Mouse (Mus musculus): ENCODE data around the gene Aldh3b3. TPM values are rescaled to one million over a fixed set of nuclear protein-coding genes. Genes with fewer than 3 reads are reported as not detected.
"Not testable (repeated sequence)": the region's sequence is repeated elsewhere in the genome, so short reads cannot be mapped to it uniquely, and the experiment has no call there.

The Aldh3b3 gene
- polyA plus RNA-seq, 1 experiment from 2014 or later = not detected

DNA sequence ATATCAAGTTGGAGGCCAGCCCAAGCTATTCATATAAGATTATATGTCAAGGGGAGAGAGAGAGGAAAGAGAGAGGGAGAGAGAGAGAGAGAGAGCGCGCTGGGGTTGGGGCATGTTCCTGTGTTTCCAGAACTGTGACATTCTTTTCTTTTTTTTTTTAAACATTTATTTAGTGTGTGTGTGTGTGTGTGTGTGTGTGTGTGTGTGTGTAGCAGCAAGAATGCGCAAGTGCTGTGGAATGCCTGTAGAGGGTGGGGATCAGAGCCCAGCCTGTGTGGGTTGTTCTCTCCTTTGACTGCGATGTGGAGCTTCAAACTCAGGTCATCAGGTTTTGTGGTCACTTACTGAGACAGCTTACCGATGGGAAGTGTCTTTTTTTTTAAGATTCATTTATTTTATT, 1.8 kb downstream of the Aldh3b3 start:
- H3K9me3 ChIP-seq = no peaks in the 10 kb centered on the region
- no peak overlapping the region for H3K4me3 ChIP-seq
- H3K27ac ChIP-seq = no peak overlapping the region
- H3K4me2 ChIP-seq (replicated peaks) = no peak overlapping the region
- no peak overlapping the region for H3K9ac ChIP-seq
- no peaks in the 10 kb centered on the region for H3K36me3 ChIP-seq
- H3K27me3 ChIP-seq (replicated peaks) = no peaks in the 10 kb centered on the region
- H3K4me1 ChIP-seq = no peaks in the 10 kb centered on the region
- ATAC-seq (ENCODE audit: low FRiP score, low read depth) = no peak
- 87% methylated on average over 5 of the region's 5 CpGs for WGBS

DNA sequence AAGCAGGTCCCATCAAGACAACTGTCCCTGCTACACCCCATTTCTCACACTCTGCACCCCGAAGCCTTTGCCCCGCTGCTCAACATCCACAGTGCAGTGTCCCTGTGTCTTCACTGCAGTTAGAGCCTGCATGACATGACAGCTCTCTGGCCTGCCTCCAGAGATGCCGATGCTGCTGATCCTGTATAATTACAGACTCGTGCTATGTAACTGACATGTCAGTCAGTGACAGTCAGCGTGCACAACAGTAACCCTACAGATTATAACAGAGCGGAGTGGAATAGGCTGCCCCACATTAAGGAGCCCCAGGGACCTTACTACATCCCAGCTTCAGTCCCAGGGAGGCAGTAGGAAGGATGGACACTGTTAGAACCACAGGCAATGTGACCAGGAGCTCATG, 3.4 kb downstream of the Aldh3b3 start:
- H3K9me3 ChIP-seq; H3K27me3 ChIP-seq (replicated peaks); H3K4me1 ChIP-seq; H3K27ac ChIP-seq; H3K9ac ChIP-seq; H3K36me3 ChIP-seq; H3K4me3 ChIP-seq; H3K4me2 ChIP-seq (replicated peaks); ATAC-seq (ENCODE audit: low FRiP score, low read depth): not testable (repeated sequence)
- WGBS = 89% methylated on average over 6 of the region's 6 CpGs

DNA sequence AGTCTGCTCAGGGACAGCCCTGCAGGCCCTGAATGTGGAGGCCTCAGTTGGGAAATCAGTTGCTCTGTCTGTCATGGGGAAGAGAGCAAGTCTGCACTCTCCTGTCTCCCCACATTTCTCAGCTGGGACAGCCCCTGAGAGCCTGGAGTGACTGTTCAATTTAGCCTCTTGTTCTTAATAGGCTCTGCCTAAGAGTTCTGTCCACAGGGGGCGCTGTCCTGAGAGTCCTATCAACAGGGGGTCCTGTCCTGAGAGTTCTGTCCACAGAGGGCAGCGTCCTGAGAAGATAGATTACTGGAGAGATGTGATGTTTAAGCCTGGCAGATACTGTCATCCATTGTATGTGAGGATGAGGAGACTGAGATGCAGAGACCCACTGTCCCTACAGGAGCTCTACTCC, 4.0 kb downstream of the Aldh3b3 start:
- no peak overlapping the region for H3K4me3 ChIP-seq
- no peak overlapping the region for H3K4me2 ChIP-seq (replicated peaks)
- no peak for ATAC-seq (ENCODE audit: low FRiP score, low read depth)
- no peaks in the 10 kb centered on the region for H3K27me3 ChIP-seq (replicated peaks)
- no peak overlapping the region for H3K27ac ChIP-seq
- no peak overlapping the region for H3K9ac ChIP-seq
- no peaks in the 10 kb centered on the region for H3K4me1 ChIP-seq
- no peaks in the 10 kb centered on the region for H3K9me3 ChIP-seq
- WGBS = 22% methylated on average over 2 of the region's 2 CpGs
- H3K36me3 ChIP-seq = no peaks in the 10 kb centered on the region

DNA sequence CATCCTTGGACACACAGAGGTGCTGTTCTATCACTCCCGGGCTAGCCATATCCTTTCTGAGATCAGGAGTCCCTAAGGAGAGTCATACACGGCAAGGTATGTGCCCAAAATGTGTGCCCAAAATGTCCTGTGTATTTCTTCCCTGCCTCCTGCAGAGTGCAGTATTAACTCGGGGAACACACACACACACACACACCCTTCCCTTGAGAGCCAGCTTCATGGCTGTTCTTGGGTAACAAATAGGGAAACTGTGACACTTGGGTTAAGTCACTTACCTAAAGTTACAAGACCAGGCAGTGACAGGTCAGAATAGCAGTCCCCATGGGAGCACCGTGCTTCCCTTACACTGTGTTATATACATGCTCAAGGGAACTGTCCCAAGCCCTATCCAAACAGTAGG, 5.6 kb downstream of the Aldh3b3 start:
- no peak overlapping the region for H3K4me3 ChIP-seq
- H3K27me3 ChIP-seq (replicated peaks) = no peaks in the 10 kb centered on the region
- 76% methylated on average over 4 of the region's 4 CpGs for WGBS
- H3K4me1 ChIP-seq = no peaks in the 10 kb centered on the region
- H3K9me3 ChIP-seq = no peaks in the 10 kb centered on the region
- no peak overlapping the region for H3K27ac ChIP-seq
- H3K36me3 ChIP-seq = no peaks in the 10 kb centered on the region
- H3K4me2 ChIP-seq (replicated peaks) = no peak overlapping the region
- no peak overlapping the region for H3K9ac ChIP-seq
- ATAC-seq (ENCODE audit: low FRiP score, low read depth) = no peak

DNA sequence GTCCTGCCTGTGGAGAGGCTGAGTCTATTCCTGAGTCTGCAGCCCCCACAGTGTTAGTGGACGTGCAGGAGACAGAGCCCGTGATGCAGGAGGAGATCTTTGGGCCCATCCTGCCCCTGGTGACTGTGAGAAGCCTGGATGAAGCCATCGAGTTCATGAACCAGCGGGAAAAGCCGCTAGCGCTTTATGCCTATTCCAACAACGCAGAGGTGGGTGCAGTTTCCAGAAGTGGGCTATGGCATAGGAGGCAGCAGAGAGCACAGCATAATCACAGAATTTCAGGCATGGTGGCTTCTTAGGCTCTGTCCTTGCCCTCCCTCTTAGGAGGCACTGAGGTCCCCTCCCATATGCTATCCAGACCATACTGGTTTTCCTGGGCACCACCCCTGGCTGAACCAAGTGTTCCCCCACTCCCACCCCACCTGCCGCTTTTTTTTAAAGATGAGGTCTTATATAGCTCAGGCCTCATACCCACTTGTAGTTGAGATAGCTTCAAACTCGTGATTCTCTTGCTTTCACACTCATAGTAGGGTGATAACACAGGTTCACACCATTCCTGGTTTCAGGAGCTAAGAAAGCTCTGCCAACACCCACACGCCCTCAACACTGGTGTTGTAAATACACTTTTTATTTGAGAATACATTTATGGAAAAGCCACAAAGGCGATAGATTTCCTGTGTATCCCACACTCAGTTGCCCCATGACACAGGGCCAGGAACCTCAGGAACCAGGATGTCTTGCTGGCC, 8.1 kb downstream of the Aldh3b3 start:
- no peak overlapping the region for H3K4me2 ChIP-seq (replicated peaks)
- WGBS = 73% methylated on average over 11 of the region's 11 CpGs

DNA sequence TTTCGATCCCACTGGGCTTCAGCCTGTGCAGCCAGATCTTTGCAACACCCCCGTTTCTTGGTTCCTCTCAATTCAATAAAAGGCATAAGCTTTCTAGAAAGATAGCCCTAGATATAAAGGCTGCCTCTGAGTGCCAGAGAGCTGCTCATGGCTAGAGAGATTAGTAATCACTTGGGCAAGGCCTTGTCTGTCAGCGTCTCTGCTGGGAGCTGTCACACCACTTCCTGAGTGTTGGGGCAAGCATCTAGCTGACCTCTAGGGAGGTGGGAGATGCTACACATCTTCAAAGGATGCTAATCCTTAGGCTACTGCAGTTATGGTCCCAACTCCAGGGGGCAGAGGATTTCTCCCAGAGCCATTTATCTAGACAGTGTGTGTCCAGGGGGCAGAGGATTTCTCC, 8.8 kb downstream of the Aldh3b3 start:
- Histone ChIP-seq H3K4me3 (no peak overlapping the region), H3K4me1 (no peaks in the 10 kb centered on the region), H3K36me3 (no peaks in the 10 kb centered on the region), H3K9ac (no peak overlapping the region), H3K9me3 (no peaks in the 10 kb centered on the region), H3K4me2 (replicated peaks) (no peak overlapping the region), H3K27me3 (replicated peaks) (0 out of 2 replicates have a peak, but pooled peaks cover 3% of the 10 kb centered on the region), H3K27ac (no peak overlapping the region)
- WGBS = 73% methylated on average over 3 of the region's 3 CpGs
- no peak for ATAC-seq (ENCODE audit: low FRiP score, low read depth)

More for the DNA sequence above, 8.1 kb downstream of the Aldh3b3 start:
- Histone ChIP-seq H3K9ac (no peak overlapping the region), H3K4me3 (no peak overlapping the region), H3K27ac (no peak overlapping the region), H3K27me3 (replicated peaks) (0 out of 2 replicates have a peak, but pooled peaks cover 3% of the 10 kb centered on the region), H3K9me3 (no peaks in the 10 kb centered on the region), H3K36me3 (no peaks in the 10 kb centered on the region), H3K4me1 (no peaks in the 10 kb centered on the region)
- ATAC-seq (ENCODE audit: low FRiP score, low read depth) = no peak

DNA sequence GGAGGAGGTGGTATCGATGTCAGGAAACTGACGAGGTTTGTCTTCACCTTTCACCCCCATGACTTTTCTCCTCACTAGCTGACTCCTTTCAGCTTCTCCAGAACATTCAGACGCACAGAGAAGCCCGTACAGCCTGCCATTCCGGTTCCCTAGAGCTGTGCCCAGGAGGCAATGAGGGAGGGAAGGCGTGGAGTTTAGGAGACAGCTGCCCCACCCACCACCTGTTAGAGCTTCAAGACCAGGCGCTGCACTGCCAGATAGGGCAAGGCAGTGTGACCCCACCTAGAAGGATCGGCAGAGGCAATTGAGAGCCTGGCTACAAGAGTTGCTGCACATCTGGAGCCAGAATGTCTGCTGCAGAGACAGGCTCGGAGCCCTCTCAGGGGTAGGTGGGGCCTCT, 13.8 kb downstream of the Aldh3b3 start, which contains the start of gene Aldh3b2:
Aldh3b2 (plus strand) TSS at position 100 of the 400 bp plus-strand sequence.
- no peak within 1 kb of the TSS for H3K4me2 ChIP-seq (replicated peaks)
- H3K9me3 ChIP-seq = no peaks in the 10 kb centered on the region
- 58% methylated on average over 9 of the region's 9 CpGs for WGBS
- no peaks in the 10 kb centered on the region for H3K36me3 ChIP-seq
- no peak within 1 kb of the TSS for H3K4me3 ChIP-seq
- H3K9ac ChIP-seq = no peak within 1 kb of the TSS
- no peak for ATAC-seq (ENCODE audit: low FRiP score, low read depth)
- 0 out of 2 replicates have a peak, but pooled peaks cover 3% of the 10 kb centered on the region for H3K27me3 ChIP-seq (replicated peaks)
- no peaks in the 10 kb centered on the region for H3K4me1 ChIP-seq
- no peak within 1 kb of the TSS for H3K27ac ChIP-seq

DNA sequence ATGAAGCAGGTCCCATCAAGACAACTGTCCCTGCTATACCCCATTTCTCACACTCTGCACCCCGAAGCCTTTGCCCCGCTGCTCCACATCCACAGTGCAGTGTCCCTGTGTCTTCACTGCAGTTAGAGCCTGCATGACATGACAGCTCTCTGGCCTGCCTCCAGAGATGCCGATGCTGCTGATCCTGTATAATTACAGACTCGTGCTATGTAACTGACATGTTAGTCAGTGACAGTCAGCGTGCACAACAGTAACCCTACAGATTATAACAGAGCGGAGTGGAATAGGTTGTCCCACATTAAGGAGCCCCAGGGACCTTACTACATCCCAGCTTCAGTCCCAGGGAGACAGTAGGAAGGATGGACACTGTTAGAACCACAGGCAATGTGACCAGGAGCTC, 16.2 kb downstream of the Aldh3b3 start:
- 94% methylated on average over 6 of the region's 6 CpGs for WGBS
- not testable (repeated sequence) for H3K4me2 ChIP-seq (replicated peaks); H3K27me3 ChIP-seq (replicated peaks); H3K9me3 ChIP-seq; H3K4me3 ChIP-seq; H3K9ac ChIP-seq; ATAC-seq (ENCODE audit: low FRiP score, low read depth); H3K4me1 ChIP-seq; H3K27ac ChIP-seq; H3K36me3 ChIP-seq

DNA sequence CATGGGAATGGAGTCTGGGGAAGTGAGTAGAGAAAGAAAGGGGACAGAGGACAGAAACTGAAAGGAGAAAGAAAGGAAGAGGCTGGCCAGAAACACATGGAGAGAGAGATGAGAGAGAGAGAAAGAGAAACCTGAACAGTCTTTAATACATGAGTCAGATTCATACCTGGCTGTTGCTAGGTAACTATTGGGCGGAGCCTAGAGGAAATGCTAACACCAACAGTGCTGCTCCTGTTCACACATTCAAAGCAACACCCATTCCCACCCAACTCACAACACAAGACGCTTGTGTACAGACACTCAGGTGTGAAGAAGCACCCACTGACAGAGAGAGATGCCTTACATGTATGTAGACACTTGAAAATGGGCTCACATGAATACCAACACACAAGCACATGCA, 17.4 kb downstream of the Aldh3b3 start:
- H3K27ac ChIP-seq = no peak overlapping the region
- 80% methylated on average over 2 of the region's 2 CpGs for WGBS
- ATAC-seq (ENCODE audit: low FRiP score, low read depth) = no peak
- no peak overlapping the region for H3K9ac ChIP-seq
- no peak overlapping the region for H3K4me3 ChIP-seq
- H3K27me3 ChIP-seq (replicated peaks) = no peaks in the 10 kb centered on the region
- H3K9me3 ChIP-seq = no peaks in the 10 kb centered on the region
- no peaks in the 10 kb centered on the region for H3K4me1 ChIP-seq
- no peaks in the 10 kb centered on the region for H3K36me3 ChIP-seq
- H3K4me2 ChIP-seq (replicated peaks) = no peak overlapping the region

DNA sequence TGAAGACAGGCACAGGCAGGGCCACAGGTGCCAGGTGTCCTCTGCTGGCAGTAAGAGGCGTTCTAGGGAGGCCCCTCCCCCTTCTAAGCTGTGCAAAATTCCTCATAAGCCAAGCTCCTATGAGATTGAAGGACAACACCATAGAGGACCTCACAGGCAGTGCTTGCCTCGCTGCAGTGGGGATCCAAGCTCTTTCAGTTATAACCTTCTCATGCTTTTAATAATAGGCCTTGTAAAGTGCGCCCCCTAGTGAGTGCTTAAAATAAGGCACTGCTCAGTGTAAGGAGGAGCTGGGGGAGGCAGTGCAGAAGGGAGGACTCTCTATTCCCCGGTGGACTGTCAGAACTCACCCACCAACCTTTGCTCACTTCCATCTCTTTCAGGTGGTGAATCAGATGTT, 21.9 kb downstream of the Aldh3b3 start:
- H3K4me2 ChIP-seq (replicated peaks) = no peak overlapping the region
- no peak overlapping the region for H3K27ac ChIP-seq
- no peaks in the 10 kb centered on the region for H3K9me3 ChIP-seq
- H3K36me3 ChIP-seq = no peaks in the 10 kb centered on the region
- H3K4me1 ChIP-seq = peaks cover 17% of the 10 kb centered on the region
- ATAC-seq (ENCODE audit: low FRiP score, low read depth) = peak; percentile 57; the same call in 1 of the 2 replicates
- H3K4me3 ChIP-seq = no peak overlapping the region
- H3K27me3 ChIP-seq (replicated peaks) = no peaks in the 10 kb centered on the region
- WGBS = 16% methylated on average over 4 of the region's 4 CpGs
- no peak overlapping the region for H3K9ac ChIP-seq

DNA sequence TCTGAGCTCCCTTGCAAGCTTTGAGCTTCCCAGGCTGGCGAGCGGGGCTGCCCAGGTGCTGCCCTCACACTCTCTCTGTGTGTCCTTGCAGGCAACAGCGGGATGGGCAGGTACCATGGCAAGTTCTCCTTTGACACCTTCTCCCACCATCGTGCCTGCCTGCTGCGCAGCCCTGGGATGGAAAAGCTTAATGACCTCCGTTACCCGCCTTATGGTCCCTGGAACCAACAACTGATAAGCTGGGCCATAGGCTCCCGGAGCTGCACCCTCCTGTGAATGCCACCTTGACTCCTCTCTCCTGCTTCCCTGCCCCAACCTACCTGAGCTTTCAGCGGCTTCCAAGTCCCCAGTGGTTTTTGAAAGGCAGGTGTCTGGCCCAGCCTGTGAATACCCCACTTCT, 22.5 kb downstream of the Aldh3b3 start:
- Histone ChIP-seq H3K27me3 (replicated peaks) (no peaks in the 10 kb centered on the region), H3K27ac (no peak overlapping the region), H3K4me3 (no peak overlapping the region), H3K4me2 (replicated peaks) (no peak overlapping the region), H3K9ac (no peak overlapping the region), H3K4me1 (peaks cover 19% of the 10 kb centered on the region), H3K36me3 (no peaks in the 10 kb centered on the region), H3K9me3 (no peaks in the 10 kb centered on the region)
- no peak for ATAC-seq (ENCODE audit: low FRiP score, low read depth)
- 74% methylated on average over 9 of the region's 9 CpGs for WGBS

DNA sequence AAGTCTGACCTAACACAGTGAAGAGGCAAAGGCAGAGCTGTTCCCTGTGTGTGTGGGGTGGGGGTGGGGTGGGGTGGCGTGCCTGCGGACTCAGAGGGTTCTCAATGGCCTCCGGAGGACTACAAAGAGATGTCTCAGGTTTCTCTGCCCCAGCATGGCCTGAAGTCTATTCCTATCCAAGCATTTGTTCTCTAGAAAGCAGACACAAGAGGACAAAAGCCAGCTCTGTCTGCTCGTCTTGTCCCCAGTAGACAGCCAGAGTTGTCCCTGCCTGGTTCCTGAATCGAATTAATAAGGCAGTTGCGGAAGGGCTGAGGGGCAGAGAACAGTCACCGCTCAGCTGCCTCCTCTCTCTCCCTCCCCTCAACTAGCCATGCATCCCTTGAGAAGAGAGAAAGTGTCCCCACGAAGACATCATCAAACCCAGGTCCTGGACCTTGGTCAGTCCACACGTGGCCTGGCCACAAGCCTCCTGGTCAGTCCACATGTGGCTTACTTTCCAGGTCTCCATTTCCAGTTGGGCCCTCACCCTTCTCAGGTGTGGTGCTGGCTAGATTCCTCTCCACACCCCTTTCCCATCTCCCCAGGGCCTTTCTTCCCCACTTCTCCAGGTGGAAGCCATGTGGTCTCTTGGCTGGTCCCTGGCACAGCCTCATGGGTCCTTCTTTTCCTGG, 25.2 kb downstream of the Aldh3b3 start:
- Histone ChIP-seq H3K4me1 (peaks cover 23% of the 10 kb centered on the region), H3K9me3 (no peaks in the 10 kb centered on the region), H3K9ac (no peak overlapping the region), H3K4me2 (replicated peaks) (no peak overlapping the region), H3K27me3 (replicated peaks) (no peaks in the 10 kb centered on the region), H3K36me3 (no peaks in the 10 kb centered on the region), H3K4me3 (no peak overlapping the region), H3K27ac (no peak overlapping the region)
- ATAC-seq (ENCODE audit: low FRiP score, low read depth) = no peak
- whole genome bisulfite sequencing = 33% methylated on average over 9 of the region's 9 CpGs

All from neural tube, embryonic 12.5 days (tissue).